Mouse (Mus musculus) MEL (cell line): Measurements from ENCODE around the gene Gpatch2.

Experiments used
- CTCF ChIP-seq, 3 experiments: IDR thresholded peaks in 2 of 3; conservative IDR thresholded peaks in 1 of 3; 2 replicates each; pipeline ENCODE4 v1.5.1; 2011 to 2012; ENCODE audit warnings: low read length in 3 of 3, low read depth in 2 of 3, mild to moderate bottlenecking in 2 of 3, improper control_type of control experiment in 1 of 3, inconsistent platforms in 1 of 3, mixed read lengths in 1 of 3, moderate library complexity in 1 of 3; ENCODE audit not compliant: control insufficient read depth in 1 of 3, insufficient read depth in 1 of 3, poor library complexity in 1 of 3, severe bottlenecking in 1 of 3
- JUND ChIP-seq: IDR thresholded peaks from 2 replicates; pipeline ENCODE4 v1.6.1; 2011; ENCODE audit warnings: low read depth, mild to moderate bottlenecking, improper control_type of control experiment, low read length
- MEF2A ChIP-seq: IDR thresholded peaks from 2 replicates; pipeline ENCODE4 v1.6.1; 2014; ENCODE audit warnings: low read depth, mild to moderate bottlenecking, inconsistent platforms, low read length, improper control_type of control experiment; ENCODE audit not compliant: poor library complexity, insufficient replicate concordance, severe bottlenecking; ENCODE audit errors: extremely low read depth
- POLR2A ChIP-seq, 2 experiments: IDR thresholded peaks; 2 replicates each; pipeline ENCODE4 v1.6.1; 2011 to 2012; ENCODE audit warnings: low read length in 2 of 2, mild to moderate bottlenecking in 2 of 2, control low read depth in 1 of 2, improper control_type of control experiment in 1 of 2, low read depth in 1 of 2, moderate library complexity in 1 of 2; ENCODE audit not compliant: control insufficient read depth in 1 of 2, insufficient read depth in 1 of 2, poor library complexity in 1 of 2
- POLR2AphosphoS5 ChIP-seq: IDR thresholded peaks from 2 replicates; pipeline ENCODE4 v1.6.1; 2012; ENCODE audit warnings: low read depth, borderline replicate concordance, mild to moderate bottlenecking, inconsistent platforms, low read length, moderate library complexity, mixed read lengths

DNA sequence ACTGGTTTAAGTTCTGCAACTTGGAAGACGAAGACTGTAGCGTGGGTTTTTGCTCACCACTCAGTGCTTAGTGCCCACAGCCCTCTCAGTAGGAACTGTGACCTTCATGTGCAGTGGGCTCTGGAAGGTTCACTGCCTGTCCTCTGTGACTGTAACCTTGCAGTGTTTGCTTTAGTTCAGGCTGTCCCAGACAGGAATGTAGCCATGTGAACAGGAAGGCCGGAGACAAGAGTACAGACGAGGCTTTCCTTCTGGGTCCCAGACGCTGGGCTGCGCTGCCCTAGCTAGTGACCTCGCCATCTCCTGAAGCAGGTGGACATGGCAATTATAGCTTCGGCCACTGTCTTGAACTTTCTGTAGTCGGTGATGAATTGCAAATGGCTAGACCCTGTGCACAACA, 62.0 kb downstream of the Gpatch2 start:
- no peak for TF ChIP-seq CTCF (IDR thresholded peaks at IDR 0.05 in 2 of 3, conservative IDR thresholded peaks at IDR 0.05 in 1 of 3; ENCODE audit: control insufficient read depth in 1 of 3, insufficient read depth in 1 of 3, low read depth in 2 of 3, low read length in 3 of 3, poor library complexity in 1 of 3, severe bottlenecking in 1 of 3)
- TF ChIP-seq POLR2AphosphoS5: no peak
- no peak for TF ChIP-seq POLR2A (IDR thresholded peaks at IDR 0.05; ENCODE audit: control insufficient read depth in 1 of 2, insufficient read depth in 1 of 2, low read depth in 1 of 2, low read length in 2 of 2, poor library complexity in 1 of 2)
- TF ChIP-seq MEF2A: no peak
- no peak for TF ChIP-seq JUND
